Mouse (Mus musculus): Measurements from ENCODE around the gene Creld1.
A peak's percentile ranks its signal among the peaks of the same experiment; 100 is the strongest.

Gene Creld1

DNA sequence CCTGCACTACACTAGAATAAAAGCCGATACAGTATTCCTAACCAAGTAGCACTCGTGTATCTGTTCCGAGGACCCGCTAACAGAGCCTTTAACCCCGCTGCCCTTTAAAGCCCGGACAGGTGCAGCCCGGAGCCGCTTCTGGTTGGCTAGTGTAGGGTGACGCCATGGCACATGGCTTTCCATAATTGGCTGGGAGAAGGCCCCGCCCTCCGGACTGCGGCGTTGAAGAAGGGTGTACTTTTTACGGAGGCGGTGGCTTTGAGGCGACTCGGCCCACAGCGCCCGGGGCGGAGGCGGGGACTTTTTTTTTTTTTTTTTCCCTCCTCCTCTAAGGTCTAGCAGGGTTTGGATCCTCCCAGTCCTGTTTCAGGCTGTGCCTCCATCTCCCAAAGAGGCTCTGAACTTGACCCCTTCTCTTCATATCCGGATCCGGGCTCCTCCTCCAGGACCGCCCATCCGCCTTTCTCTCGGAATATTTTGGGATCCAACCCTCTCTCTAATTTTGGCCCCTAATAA is at the start of gene Creld1:
Creld1 (plus strand) TSS at position 198 of the 516 bp plus-strand sequence.
- DNase-seq = peak; percentile 97

DNA sequence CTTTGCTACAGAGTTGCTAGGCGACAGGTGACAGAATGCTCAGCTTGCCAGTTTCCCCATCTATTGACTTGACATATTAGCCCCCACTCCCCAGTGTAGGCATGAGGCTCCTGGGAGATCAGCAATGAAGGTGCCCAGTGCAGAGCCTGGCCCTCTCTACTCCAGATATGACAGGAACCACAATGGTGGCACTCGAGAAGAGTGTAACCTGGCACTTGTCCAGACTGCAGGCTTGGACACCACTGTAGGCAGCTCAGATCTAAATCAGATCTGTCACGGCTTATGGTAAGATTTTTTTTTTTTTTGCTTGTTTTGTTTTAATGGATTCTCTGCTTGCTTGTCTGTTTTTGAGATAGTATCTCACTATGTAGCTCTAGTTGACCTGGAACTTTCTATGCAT is 49.4 kb upstream of the Creld1 start:
- DNase-seq = no peak

DNA sequence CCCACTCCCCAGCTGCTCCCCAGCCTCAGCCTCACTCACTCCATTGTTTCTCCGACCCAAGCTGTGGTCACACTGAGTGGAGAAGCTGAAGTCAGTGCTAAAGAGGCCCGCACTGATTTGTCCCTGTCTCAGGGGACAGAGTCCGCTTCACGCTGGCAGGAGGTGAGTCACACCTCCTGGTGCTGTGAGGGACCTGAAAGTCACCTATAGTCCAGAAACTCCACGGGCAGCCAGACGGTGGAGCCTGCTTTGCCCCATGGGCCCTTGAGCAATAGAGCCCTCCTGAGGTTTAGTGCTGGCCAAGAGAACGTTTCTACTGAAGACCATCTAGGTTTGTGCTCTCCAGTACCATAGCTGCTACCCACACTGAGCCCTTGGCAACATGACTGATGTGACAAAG is 48.4 kb upstream of the Creld1 start:
- no peak for DNase-seq

DNA sequence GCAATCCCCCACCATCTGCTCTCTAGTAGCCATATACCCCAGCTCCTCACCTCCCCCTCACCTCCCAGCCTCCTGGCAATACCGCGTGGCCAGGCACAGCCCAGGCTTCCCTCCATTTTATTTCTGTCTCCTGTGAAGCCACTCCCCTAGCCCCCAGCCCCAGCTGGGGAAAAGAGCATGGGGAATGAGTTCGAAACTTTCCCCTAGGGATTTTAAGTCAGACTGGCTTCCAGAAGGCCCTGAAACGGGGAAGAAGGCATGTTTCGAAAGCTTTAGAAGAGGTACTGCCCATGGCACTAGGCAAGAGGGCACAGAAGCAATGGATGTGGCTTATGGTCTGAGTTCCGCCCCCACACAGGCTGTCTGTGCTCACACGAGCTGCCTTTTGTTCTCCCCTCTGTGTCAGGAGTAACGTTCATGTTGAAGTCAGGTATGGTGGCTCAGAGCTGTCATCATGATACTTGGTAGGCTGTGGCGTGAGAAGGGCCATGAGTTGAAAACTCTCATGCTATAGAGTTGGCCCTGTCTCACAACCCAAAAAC is 47.4 kb upstream of the Creld1 start, which contains the start of gene Cidec:
Cidec (minus strand) TSS at position 97 of the 542 bp plus-strand sequence.
- no peak for DNase-seq

DNA sequence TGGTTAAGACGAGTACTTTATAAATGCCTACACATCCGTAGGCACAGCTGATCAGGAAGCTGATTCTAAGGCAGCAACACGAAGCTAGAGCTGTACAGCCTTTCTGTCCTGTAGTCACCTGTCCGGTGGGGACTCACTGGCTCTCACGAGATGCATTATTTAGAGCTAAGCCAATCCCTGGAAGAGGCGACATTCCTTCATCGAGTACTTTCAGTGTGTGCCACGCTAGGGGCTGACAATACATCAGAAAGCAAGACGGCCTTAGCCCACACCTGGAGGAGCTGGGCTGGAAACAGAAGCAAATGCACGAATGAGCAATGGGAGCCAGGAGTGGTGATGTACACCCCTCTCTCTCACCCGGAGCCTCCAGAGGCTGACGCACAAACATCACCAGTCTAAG is 46.0 kb upstream of the Creld1 start:
- DNase-seq = no peak

DNA sequence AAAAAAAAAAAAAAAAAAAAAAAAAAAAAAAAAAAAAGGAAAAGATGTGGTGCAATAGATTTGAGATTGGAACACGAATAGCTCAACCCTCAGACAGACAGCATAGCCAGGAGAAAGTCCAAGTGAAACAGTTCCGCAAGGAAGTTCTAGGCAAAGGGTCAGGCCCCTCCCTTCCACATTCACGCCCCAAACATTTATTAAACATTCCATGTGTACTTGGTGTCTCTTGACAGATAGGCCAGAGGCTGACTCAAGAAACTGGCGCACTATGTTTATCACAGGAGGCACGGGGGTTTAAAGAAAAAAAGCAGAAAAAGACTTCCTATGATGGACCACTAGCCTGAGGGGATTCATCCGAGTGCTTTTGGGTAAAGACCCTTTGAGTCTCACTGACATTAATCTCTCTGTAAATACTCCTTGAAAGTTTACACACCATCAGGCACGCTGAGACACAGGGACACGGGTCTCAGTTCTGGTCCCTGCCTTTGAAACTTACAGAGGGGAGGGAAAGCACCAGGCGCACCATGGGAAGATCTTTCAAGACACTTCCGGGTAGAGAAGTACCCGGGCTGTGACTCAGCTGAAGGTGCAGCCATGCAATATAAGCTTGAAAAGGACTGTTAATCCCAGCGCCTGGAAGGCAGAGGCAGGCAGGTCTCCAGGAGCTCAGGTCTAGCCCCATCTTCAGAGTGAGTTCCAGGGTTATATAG is 44.2 kb upstream of the Creld1 start:
- no peak for DNase-seq

DNA sequence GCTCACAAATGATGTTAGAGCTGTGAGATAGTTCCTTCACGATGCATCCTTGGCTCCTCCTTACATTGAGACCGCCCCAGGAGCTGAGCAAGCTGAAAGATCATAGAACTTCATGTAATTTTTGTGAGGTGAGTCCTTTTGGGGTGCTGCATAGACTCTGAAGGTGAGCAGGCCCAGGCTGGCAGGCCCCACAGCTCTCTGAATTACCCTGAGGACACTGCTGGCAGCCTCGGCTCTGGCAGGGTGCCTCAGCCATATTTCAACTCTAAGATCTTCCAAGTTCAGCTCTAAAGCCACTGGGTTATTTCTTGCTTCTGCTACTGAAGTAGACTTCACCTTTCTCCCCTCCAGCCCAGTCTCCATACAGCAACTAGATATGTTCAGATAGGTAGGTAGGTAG is 42.4 kb upstream of the Creld1 start:
- no peak for DNase-seq

DNA sequence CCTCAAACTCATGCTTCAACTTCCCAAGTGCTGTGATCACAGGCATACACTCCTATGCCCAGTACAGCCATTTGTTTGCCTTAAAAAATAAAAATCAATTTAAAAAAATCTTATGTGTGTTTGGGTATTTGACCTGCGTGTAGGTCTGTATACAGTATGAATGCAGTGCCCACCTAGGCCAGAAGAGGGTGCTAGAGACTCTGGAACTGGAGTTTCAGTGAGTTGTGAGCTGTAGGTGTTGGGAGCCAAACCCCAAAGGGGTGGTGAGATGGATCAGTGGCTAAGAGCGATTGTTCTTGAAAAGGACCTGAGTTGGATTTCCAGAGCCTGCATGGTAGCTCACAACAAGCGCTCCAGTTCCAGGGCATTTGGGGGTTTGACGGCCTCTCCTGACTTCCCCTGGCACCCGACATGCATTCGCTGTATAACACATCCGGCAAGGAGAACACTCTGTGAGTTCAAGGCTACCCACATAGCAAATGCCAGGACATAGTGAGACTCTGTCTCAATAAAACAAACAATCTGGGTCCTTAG is 41.9 kb upstream of the Creld1 start:
- DNase-seq = peak; percentile 56

DNA sequence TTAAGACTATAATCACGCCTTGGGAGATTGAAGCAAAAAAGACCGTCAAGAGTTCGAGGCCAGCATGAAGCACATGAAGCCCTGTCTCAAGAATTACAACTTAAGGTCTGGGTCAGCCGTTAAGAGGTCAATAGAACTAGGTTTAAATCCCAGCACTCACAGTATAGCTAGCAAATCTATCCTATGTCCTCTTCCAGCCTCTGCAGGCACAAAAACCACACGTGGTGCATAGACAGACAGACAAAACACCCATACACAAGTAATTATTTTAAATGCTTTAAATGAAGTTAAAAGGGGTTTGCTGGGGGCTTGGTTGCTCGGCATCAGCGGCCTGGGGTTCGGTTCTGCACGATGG is 41.0 kb upstream of the Creld1 start:
- no peak for DNase-seq

DNA sequence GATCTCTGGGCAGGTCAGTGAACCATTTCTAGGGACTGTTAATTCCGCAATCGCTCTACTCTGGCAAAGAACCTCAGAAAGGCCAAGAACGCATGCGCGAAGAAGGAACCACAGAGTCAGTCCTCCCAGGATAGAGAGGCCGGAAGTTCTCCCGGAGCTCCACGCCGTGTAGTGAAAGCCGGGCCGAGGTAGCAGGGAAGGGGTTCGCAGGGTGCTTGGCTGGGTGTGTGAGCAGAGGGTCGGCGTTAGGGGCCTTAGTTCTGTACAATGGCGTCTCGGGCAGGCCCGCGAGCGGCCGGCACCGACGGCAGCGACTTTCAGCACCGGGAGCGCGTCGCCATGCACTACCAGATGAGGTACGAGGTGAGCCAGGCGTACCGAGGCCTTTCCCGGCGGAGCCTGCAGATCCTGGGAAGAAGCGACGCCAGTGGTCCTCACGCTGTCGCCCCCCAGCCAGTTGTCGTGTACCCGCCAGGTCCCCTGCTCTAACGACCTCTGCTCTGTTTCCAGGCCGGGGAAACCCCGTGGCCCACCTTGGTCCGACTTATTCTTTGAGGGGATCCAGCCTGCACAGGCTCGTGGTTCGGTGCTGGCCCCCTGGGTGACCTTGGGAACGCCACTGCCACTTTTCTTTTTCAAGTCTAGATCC is 40.5 kb upstream of the Creld1 start, which contains the start of gene Jagn1:
Jagn1 (plus strand) TSS at position 128 of the 649 bp plus-strand sequence.
- DNase-seq = peak; percentile 90

DNA sequence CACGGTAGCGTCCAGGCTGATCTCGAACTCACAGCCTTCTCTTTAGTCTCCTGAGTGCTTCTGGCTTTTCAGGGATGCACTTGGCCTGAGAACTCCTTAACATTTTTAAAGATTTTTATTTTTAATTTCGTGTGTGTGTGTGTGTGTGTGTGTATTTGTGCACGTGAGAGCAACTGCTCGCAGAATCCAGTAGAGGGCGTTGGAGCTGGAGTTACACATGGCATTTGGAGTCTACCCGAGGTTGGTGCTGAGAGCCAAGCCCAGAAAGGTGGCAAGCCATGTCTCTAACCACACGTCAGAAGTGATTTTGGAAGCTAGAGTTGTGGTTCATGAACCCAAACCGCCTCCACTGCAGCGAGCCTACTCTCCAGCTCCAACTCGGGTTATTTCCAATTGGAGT is 40.0 kb upstream of the Creld1 start:
- DNase-seq = no peak

DNA sequence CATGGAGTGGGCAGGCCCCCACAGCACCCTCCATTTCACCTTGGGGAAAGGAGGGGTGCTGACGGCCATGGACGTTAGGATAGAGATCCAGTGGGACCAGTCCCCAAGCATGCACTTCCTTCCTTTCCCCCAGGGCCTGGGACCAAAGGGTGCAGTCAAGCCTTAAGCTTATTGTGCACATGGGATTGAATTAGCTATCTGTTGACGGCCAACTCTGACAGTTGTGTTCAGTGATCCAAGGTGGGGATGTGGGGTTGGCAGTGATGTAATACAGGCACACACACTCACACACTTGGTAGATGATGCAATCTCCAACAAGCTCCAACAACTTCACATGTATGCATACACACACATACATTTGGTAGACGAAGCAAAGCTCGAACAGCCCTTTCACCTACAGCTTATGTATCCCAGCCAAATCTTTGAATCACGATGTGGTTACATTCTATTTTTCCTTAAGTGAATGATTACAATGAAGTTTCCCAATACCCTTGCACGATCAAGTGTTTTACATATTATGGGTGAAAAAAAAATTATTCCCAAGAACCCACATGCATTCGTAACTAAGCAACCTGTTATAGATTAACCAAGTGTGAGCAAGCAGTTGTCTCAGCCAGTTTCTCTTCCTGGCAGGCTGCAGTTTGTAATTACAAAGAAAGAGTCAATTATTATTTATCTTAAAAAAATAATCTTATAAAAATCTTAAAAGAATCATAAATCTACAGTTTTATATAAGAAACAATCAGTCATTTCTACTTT is 38.7 kb upstream of the Creld1 start:
- DNase-seq = no peak

DNA sequence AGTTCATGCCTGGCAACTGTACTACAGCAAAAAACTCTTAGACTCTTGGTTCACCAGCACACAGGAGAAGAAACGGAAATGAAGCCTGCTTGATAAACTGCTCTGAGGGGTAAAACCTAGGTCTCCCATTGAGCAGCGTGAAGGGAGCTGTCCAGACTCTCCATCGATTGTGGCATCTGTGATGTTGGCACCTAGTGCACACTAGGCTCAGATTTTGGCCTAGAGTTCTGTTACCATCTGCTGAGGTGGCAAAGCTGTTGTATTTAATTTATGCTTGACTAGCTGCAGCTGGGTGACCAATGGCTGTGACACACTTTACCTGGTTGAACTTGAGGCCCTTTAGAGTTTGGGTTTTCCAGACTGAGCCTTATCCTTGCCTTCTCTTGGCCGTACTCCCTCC is 35.5 kb upstream of the Creld1 start:
- no peak for DNase-seq

DNA sequence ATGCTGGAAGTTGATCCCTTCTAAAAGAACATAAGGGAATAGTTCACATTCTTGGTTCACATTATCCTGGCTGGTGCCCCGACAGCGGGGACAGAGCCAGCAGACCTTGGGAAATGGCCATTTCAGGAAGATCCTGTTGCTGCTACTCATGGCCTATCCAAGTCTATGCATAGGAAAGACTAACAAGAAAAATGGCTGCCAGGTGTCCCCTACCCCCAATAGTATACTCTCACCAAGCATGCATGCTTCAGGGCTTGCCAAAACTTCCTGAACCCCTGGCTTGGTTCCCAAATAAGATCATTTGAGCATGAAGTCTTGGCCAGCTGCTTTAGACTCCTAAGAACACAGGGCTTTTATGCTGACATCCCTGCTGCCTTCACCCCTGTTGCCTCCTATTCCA is 31.3 kb upstream of the Creld1 start:
- no peak for DNase-seq

DNA sequence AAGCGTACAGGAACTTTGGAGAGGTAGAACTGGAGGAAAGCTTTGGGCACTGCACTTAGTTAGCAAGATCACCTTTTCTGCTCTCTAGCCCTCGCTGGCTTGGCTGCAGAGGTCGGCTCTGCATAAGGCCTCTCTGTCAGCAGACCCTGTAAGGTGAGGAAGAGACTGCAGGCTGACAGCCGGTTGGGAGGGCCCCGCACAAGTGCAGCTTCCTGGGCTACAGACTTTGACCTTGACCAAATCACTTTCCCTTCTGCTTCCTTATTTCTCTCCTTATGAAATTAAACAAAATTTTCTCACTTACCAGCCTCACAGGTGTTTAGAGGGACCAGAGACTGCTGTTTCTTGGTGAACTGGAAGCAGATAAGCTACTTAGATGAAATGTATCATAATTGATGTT is 28.1 kb upstream of the Creld1 start:
- DNase-seq = no peak

DNA sequence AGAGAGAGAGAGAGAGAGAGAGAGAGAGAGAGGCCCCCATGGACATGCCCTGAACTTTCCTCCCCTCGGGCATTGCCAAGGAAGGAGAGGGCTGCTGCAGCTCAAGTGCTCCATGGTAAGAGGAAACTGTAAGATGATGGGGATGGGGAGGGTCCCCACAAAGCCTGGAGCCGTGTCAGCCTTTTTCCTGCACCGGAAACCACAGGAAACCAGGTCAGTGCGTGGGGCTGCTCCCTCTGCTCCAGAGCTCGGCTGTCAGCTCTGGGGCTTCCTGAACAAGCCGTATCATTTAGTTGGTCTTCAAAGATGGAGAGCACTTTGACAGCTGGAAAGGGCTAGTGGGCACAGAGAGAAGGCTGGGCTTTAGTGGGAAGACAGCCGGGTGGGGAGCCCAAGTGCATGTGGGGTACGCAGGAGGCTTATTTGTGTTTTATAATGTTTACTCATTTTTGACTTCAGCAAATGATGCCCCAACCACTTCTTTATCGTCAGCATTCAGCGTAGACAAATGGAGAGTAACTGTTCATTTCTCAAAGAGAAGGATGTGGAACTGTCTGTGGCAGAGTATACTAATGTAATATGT is 25.1 kb upstream of the Creld1 start, which contains the start of gene Il17re:
Il17re (plus strand) TSS at position 533 of the 583 bp plus-strand sequence.
- no peak for DNase-seq

DNA sequence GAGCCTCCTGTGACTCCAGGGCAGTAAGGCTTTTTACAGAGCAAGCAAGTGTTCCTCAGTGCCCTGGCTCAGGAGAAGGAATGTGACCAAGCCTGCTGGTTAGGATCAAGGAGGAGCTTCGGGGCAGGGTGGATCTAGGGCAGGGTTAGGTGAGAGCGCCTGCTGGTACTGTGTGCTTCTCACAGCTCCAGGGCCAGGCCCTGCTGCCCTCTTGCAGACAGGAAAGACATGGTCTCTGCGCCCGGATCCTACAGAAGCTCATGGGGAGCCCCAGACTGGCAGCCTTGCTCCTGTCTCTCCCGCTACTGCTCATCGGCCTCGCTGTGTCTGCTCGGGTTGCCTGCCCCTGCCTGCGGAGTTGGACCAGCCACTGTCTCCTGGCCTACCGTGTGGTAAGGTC is 24.5 kb upstream of the Creld1 start:
- no peak for DNase-seq

DNA sequence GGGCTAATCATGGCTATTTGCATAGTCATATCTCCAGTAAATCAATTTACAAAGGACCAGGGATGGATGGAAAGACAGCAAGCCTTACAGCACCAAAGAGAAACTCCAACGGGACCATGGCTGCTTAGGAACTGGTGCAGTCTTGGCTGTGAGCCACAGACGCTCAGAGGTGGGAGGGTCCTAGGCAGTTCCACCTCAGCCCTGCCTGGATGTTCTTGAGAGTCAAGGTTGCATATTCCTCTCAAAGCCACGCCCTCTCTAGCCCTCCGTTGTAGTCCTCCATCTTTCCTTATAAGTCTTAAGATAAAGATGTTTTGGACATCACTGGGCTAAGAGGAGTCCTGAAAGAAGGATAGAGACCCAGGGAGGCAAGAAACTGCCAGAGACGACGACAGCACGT is 19.1 kb upstream of the Creld1 start:
- DNase-seq = no peak

DNA sequence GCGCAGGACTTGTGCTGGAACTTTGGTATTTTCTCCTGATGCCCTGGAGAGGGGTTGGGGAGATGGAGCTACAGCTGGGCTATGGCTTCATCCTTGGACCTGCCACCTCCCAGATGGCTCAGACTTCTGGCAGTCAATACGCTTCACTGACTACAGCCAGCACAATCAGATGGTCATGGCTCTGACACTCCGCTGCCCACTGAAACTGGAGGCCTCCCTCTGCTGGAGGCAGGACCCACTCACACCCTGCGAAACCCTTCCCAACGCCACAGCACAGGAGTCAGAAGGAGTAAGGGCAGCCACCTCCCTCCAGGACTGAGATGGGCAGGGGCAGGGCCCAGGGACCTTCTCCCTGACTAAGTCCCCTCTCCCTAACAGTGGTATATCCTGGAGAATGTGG is 17.5 kb upstream of the Creld1 start:
- DNase-seq = no peak

DNA sequence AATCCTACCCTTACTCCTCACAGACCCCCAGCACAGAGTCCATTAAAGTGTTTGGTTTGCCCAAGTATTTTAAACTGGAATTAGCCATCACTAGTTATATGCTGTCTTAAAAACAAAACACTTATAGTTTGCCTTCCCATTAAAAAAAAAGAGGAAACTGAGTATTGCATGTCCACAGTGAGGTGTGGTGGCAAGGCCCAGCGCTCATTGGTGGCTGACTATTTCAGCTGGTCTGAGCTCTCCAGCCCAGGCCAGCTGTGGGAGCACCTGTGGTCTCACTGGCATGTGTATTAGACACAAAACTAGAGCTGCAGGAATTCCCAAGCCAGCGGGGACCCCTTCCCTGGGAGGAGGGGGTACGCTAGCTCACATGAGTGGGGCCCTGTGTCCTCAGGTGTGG is 14.6 kb upstream of the Creld1 start:
- DNase-seq = no peak

DNA sequence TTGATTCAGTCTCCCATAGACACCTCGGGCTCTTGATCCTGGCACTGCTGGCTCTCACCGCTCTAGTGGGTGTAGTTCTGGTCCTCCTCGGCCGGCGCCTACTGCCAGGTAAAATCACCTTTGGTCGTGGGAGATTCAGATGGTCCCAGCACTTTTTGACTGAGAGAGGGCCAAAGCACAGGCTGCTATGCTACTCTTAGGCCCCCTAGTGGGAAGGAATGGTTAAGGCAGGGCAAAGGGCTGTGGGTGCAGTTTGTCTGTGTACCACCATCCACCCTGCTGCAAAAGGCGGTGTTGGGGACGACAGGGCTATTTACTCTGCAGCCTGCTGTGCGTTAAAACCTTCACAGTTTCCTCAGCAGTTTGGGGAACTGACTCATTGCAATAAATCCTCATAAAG is 14.1 kb upstream of the Creld1 start:
- DNase-seq = peak; percentile 69

DNA sequence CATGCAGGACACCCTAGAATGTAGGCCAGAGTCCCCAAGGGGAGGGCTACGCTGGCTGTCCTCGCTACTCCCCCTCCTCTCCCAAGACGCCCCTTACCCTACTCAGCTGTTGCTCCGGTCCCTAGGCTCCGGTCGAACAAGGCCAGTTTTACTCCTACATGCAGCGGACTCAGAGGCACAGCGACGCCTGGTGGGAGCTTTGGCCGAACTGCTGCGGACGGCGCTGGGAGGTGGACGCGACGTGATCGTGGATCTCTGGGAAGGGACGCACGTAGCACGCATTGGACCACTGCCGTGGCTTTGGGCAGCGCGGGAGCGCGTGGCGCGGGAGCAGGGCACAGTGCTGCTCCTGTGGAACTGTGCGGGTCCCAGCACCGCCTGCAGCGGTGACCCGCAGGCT is 13.7 kb upstream of the Creld1 start:
- DNase-seq = peak; percentile 64

Measured in layer of hippocampus, adult 9-11 months (tissue).